Mouse (Mus musculus): Measurements from ENCODE around the gene Haus3. TPM values are rescaled to one million over a fixed set of nuclear protein-coding genes. Genes with fewer than 3 reads are reported as not detected.

The Haus3 gene
- total RNA-seq, 2 experiments from 2014 or later = 2.7 to 2.8 TPM

- peak; percentile 54 for DNase-seq (ENCODE audit: low spot score)
Measured at GRCm38 (mm10) chr5:34186961-34187391, 17.6 kb upstream of the Haus3 start.

- DNase-seq (ENCODE audit: low spot score) = no peak
Measured at GRCm38 (mm10) chr5:34186391-34186790, 17.1 kb upstream of the Haus3 start.

GRCm38 (mm10) chr5:34185791-34186190, 16.5 kb upstream of the Haus3 start:
- no peak for DNase-seq (ENCODE audit: low spot score)

- no peak for DNase-seq (ENCODE audit: low spot score)
Measured at GRCm38 (mm10) chr5:34185051-34185580, 15.8 kb upstream of the Haus3 start.

- no peak for DNase-seq (ENCODE audit: low spot score)
Measured at GRCm38 (mm10) chr5:34183976-34184375, 14.6 kb upstream of the Haus3 start.

GRCm38 (mm10) chr5:34183156-34183880, 14.0 kb upstream of the Haus3 start:
- DNase-seq (ENCODE audit: low spot score) = peak; percentile 63

- DNase-seq (ENCODE audit: low spot score) = peak; percentile 40
Measured at GRCm38 (mm10) chr5:34182486-34182885, 13.2 kb upstream of the Haus3 start.

GRCm38 (mm10) chr5:34177821-34178220, 8.5 kb upstream of the Haus3 start:
- DNase-seq (ENCODE audit: low spot score) = no peak

- no peak for DNase-seq (ENCODE audit: low spot score)
Measured at GRCm38 (mm10) chr5:34177091-34177490, 7.8 kb upstream of the Haus3 start.

- DNase-seq (ENCODE audit: low spot score) = no peak
Measured at GRCm38 (mm10) chr5:34176691-34177090, 7.4 kb upstream of the Haus3 start.

- no peak for DNase-seq (ENCODE audit: low spot score)
Measured at GRCm38 (mm10) chr5:34175403-34175694, 6.0 kb upstream of the Haus3 start.

GRCm38 (mm10) chr5:34174550-34175402, 5.4 kb upstream of the Haus3 start:
- DNase-seq (ENCODE audit: low spot score) = no peak

- no peak for DNase-seq (ENCODE audit: low spot score)
Measured at GRCm38 (mm10) chr5:34174021-34174420, 4.7 kb upstream of the Haus3 start.

- no peak for DNase-seq (ENCODE audit: low spot score)
Measured at GRCm38 (mm10) chr5:34170726-34171125, 1.4 kb upstream of the Haus3 start.

GRCm38 (mm10) chr5:34169954-34170353, 627 bp upstream of the Haus3 start:
- no peak for DNase-seq (ENCODE audit: low spot score)

GRCm38 (mm10) chr5:34167857-34168256, 1.5 kb downstream of the Haus3 start:
- DNase-seq (ENCODE audit: low spot score) = no peak

GRCm38 (mm10) chr5:34165793-34166192, 3.5 kb downstream of the Haus3 start:
- no peak for DNase-seq (ENCODE audit: low spot score)

GRCm38 (mm10) chr5:34148476-34148875, 20.9 kb downstream of the Haus3 start:
- no peak for DNase-seq (ENCODE audit: low spot score)

GRCm38 (mm10) chr5:34147554-34147953, 21.8 kb downstream of the Haus3 start:
- no peak for DNase-seq (ENCODE audit: low spot score)

GRCm38 (mm10) chr5:34139751-34140150, 29.6 kb downstream of the Haus3 start:
- peak; percentile 8 for DNase-seq (ENCODE audit: low spot score)

GRCm38 (mm10) chr5:34132731-34133130, 36.6 kb downstream of the Haus3 start:
- no peak for DNase-seq (ENCODE audit: low spot score)

- DNase-seq (ENCODE audit: low spot score) = no peak
Measured at GRCm38 (mm10) chr5:34124131-34124530, 45.2 kb downstream of the Haus3 start.

Data from gastrocnemius, adult 18-20 months (tissue).